Mouse (Mus musculus): ENCODE data around the gene Mrtfb. TPM values are rescaled to one million over a fixed set of nuclear protein-coding genes. Genes with fewer than 3 reads are reported as not detected.

Mrtfb gene
- total RNA-seq, 2 experiments from 2014 or later = 28.7 to 29.9 TPM

- intact Hi-C loops (cut with DNase I) = no loop called here
- no peak for DNase-seq
Measured at GRCm38 (mm10) chr16:13429921-13430606, 173.8 kb downstream of the Mrtfb start.

- intact Hi-C loops (cut with DNase I) = no loop called here
- DNase-seq = no peak
Measured at GRCm38 (mm10) chr16:13430940-13431339, 174.7 kb downstream of the Mrtfb start.

GRCm38 (mm10) chr16:13435627-13436026, 179.3 kb downstream of the Mrtfb start:
- DNase-seq = no peak
- intact Hi-C loops (cut with DNase I) = no loop called here

- DNase-seq = peak; percentile 99 to 100
- intact Hi-C loops (cut with DNase I) = no loop called here
Measured at GRCm38 (mm10) chr16:13437037-13437769, 180.9 kb downstream of the Mrtfb start.

- peak; percentile 50 to 64 for DNase-seq
- intact Hi-C loops (cut with DNase I) = loop anchor here (2.0 kb wide), 1 partner anchor 59 kb away; no protein-coding TSS in a partner anchor
Measured at GRCm38 (mm10) chr16:13437770-13438372, 181.6 kb downstream of the Mrtfb start.

GRCm38 (mm10) chr16:13440468-13440867, 184.2 kb downstream of the Mrtfb start:
- peak; percentile 56 to 66 for DNase-seq
- intact Hi-C loops (cut with DNase I) = loop anchor here (1.0 kb wide), 2 partner anchors 280 to 323 kb away; no protein-coding TSS in a partner anchor

GRCm38 (mm10) chr16:13443764-13444163, 187.5 kb downstream of the Mrtfb start:
- DNase-seq = no peak
- intact Hi-C loops (cut with DNase I) = no loop called here

GRCm38 (mm10) chr16:13445461-13445860, 189.2 kb downstream of the Mrtfb start:
- DNase-seq = no peak
- intact Hi-C loops (cut with DNase I) = loop anchor here (5.0 kb wide), 3 partner anchors 137 to 287 kb away; partner anchors contain the start of genes 3110001I22Rik, Bfar and Pla2g10

- intact Hi-C loops (cut with DNase I) = loop anchor here (2.0 to 5.0 kb wide), 4 partner anchors 86 to 286 kb away; partner anchors contain the start of genes 3110001I22Rik, Bfar and Pla2g10
Measured at GRCm38 (mm10) chr16:13446488-13446887, 190.2 kb downstream of the Mrtfb start.

GRCm38 (mm10) chr16:13446971-13447283, 190.6 kb downstream of the Mrtfb start:
- intact Hi-C loops (cut with DNase I) = loop anchor here (2.0 to 5.0 kb wide), 4 partner anchors 86 to 285 kb away; partner anchors contain the start of genes 3110001I22Rik, Bfar and Pla2g10
- peak in 1 of 2 experiments; percentile 11 for DNase-seq

More at GRCm38 (mm10) chr16:13446488-13446887, 190.2 kb downstream of the Mrtfb start:
- DNase-seq = peak in 1 of 2 experiments; percentile 34

GRCm38 (mm10) chr16:13447284-13448050, 191.2 kb downstream of the Mrtfb start:
- DNase-seq = peak; percentile 49 to 57
- intact Hi-C loops (cut with DNase I) = loop anchor here (2.0 to 5.0 kb wide), 5 partner anchors 85 to 285 kb away; partner anchors contain the start of genes 3110001I22Rik, Bfar and Pla2g10

- peak; percentile 49 to 58 for DNase-seq
- intact Hi-C loops (cut with DNase I) = loop anchor here (2.0 to 5.0 kb wide), 4 partner anchors 134 to 284 kb away; partner anchors contain the start of genes 3110001I22Rik, Bfar and Pla2g10
Measured at GRCm38 (mm10) chr16:13448051-13448705, 191.9 kb downstream of the Mrtfb start.

- no peak for DNase-seq
- intact Hi-C loops (cut with DNase I) = loop anchor here (2.0 to 5.0 kb wide), 4 partner anchors 134 to 284 kb away; partner anchors contain the start of genes 3110001I22Rik, Bfar and Pla2g10
Measured at GRCm38 (mm10) chr16:13448706-13449090, 192.4 kb downstream of the Mrtfb start.

- DNase-seq = no peak
- intact Hi-C loops (cut with DNase I) = loop anchor here (2.0 to 5.0 kb wide), 4 partner anchors 133 to 283 kb away; partner anchors contain the start of genes 3110001I22Rik, Bfar and Pla2g10
Measured at GRCm38 (mm10) chr16:13449491-13449890, 193.2 kb downstream of the Mrtfb start.

- intact Hi-C loops (cut with DNase I) = no loop called here
- no peak for DNase-seq
Measured at GRCm38 (mm10) chr16:13450831-13451230, 194.6 kb downstream of the Mrtfb start.

- no peak for DNase-seq
- intact Hi-C loops (cut with DNase I) = no loop called here
Measured at GRCm38 (mm10) chr16:13451991-13452390, 195.7 kb downstream of the Mrtfb start.

- intact Hi-C loops (cut with DNase I) = no loop called here
- no peak for DNase-seq
Measured at GRCm38 (mm10) chr16:13452661-13453060, 196.4 kb downstream of the Mrtfb start.

- DNase-seq = no peak
- intact Hi-C loops (cut with DNase I) = no loop called here
Measured at GRCm38 (mm10) chr16:13454026-13454600, 197.8 kb downstream of the Mrtfb start.

- intact Hi-C loops (cut with DNase I) = no loop called here
- no peak for DNase-seq
Measured at GRCm38 (mm10) chr16:13455560-13455959, 199.3 kb downstream of the Mrtfb start.
